Mouse (Mus musculus): ENCODE measurements around the gene Fkrp. TPM values are rescaled to one million over a fixed set of nuclear protein-coding genes. Genes with fewer than 3 reads are reported as not detected.

Fkrp gene
- polyA plus RNA-seq, 1 experiment from 2014 or later = 31.1 TPM

DNA sequence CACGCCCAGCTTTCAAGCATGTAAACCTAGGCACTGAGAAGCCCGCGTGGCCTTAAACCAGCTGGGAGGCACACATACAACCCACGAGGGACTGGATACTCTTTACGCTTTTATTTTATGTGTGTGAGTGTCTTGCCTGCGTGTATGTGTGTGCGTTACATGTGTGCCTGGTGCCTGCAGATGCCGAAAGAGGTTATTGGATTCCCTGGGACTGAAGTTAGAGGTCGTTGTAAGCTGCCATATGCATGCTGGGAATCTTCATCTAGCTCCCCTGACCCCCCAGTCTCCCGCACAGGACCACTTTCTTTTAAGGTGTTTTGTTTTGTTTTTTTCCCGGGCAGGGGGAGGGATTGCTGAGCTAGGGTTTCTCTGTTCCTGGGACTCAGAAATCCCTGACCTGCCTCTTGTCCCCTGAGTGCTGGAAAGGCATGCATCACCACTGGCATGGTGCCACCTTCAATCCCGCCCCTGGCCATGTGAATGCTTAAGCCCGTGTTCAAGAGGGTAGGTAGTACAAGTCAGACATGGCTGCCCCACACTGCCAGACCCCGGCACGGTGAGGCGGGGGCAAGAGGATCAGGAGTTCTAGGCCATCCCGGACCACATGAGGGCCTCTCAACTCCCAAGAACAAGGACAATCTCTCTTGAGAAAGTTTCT lies 32.6 kb downstream of the Fkrp start:
- Histone ChIP-seq H3K27ac (ENCODE audit: low read depth, low read length) (0 out of 2 replicates have a peak overlapping the region, but pooled peaks have one; percentile 11), H3K9ac (ENCODE audit: low read depth, low read length) (peak overlapping the region; percentile 77), H3K36me3 (ENCODE audit: control insufficient read depth, insufficient read depth, low read length) (peaks cover 7% of the 10 kb centered on the region; the same call in 1 of the 2 replicates), H3K4me1 (ENCODE audit: control insufficient read depth, insufficient read depth, low read length) (peaks cover 22% of the 10 kb centered on the region), H3K9me3 (ENCODE audit: control insufficient read depth, low read length) (no peaks in the 10 kb centered on the region), H3K4me3 (ENCODE audit: low read length) (peak overlapping the region; percentile 62), H3K4me2 (replicated peaks; ENCODE audit: low read depth, low read length) (peak overlapping the region; percentile 88), H3K27me3 (ENCODE audit: control insufficient read depth, insufficient read depth, low read length) (no peaks in the 10 kb centered on the region)
- 48% methylated on average over 17 of the region's 17 CpGs for WGBS
- ATAC-seq (ENCODE audit: low FRiP score, low TSS enrichment) = no peak

- Histone ChIP-seq H3K9me3 (ENCODE audit: control insufficient read depth, low read length) (no peaks in the 10 kb centered on the region), H3K4me3 (ENCODE audit: low read length) (peak overlapping the region; percentile 62), H3K27me3 (ENCODE audit: control insufficient read depth, insufficient read depth, low read length) (no peaks in the 10 kb centered on the region), H3K9ac (ENCODE audit: low read depth, low read length) (peak overlapping the region; percentile 77), H3K27ac (ENCODE audit: low read depth, low read length) (0 out of 2 replicates have a peak overlapping the region, but pooled peaks have one; percentile 11), H3K4me1 (ENCODE audit: control insufficient read depth, insufficient read depth, low read length) (peaks cover 22% of the 10 kb centered on the region), H3K36me3 (ENCODE audit: control insufficient read depth, insufficient read depth, low read length) (peaks cover 7% of the 10 kb centered on the region; the same call in 1 of the 2 replicates), H3K4me2 (replicated peaks; ENCODE audit: low read depth, low read length) (peak overlapping the region; percentile 88)
- no peak for ATAC-seq (ENCODE audit: low FRiP score, low TSS enrichment)
- WGBS = 22% methylated on average over 10 of the region's 10 CpGs
These were observed 33.3 kb downstream of the Fkrp start for GRCm38 (mm10) chr7:16783224-16783688.

DNA sequence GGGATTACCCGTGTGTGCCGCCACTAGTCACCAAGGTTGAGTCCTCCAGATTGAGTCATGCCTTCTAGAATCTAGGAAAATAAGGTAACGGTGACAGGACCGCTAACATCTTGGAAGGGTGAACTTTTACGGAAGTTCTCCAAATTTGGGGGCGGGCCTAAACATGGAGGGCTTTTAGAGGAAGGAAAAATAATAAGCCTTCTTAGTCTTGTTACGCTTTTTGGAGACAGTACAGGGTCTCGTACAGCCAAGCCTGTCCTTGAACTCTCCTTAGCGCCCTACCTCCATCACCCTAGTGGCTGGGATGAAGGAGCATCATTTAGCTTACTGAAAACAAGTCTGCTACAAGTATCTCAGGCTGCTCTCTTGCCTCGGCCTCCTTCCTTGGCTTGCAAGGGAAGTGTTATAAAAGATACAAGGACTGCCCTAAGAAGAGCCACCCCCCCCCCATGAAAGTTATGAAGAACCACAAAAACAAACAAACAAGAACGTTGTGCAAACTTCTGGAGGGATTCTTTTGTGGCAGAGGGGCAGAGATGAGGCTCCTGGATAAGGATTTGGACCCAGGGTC lies 33.9 kb downstream of the Fkrp start:
- H3K9ac ChIP-seq (ENCODE audit: low read depth, low read length) = peak overlapping the region; percentile 77
- no peaks in the 10 kb centered on the region for H3K9me3 ChIP-seq (ENCODE audit: control insufficient read depth, low read length)
- ATAC-seq (ENCODE audit: low FRiP score, low TSS enrichment) = no peak
- no peaks in the 10 kb centered on the region for H3K27me3 ChIP-seq (ENCODE audit: control insufficient read depth, insufficient read depth, low read length)
- no peak overlapping the region for H3K27ac ChIP-seq (ENCODE audit: low read depth, low read length)
- peaks cover 7% of the 10 kb centered on the region; the same call in 1 of the 2 replicates for H3K36me3 ChIP-seq (ENCODE audit: control insufficient read depth, insufficient read depth, low read length)
- H3K4me2 ChIP-seq (replicated peaks; ENCODE audit: low read depth, low read length) = peak overlapping the region; percentile 88
- H3K4me3 ChIP-seq (ENCODE audit: low read length) = peak overlapping the region; percentile 62
- H3K4me1 ChIP-seq (ENCODE audit: control insufficient read depth, insufficient read depth, low read length) = peaks cover 22% of the 10 kb centered on the region
- WGBS = 5% methylated on average over 11 of the region's 11 CpGs

DNA sequence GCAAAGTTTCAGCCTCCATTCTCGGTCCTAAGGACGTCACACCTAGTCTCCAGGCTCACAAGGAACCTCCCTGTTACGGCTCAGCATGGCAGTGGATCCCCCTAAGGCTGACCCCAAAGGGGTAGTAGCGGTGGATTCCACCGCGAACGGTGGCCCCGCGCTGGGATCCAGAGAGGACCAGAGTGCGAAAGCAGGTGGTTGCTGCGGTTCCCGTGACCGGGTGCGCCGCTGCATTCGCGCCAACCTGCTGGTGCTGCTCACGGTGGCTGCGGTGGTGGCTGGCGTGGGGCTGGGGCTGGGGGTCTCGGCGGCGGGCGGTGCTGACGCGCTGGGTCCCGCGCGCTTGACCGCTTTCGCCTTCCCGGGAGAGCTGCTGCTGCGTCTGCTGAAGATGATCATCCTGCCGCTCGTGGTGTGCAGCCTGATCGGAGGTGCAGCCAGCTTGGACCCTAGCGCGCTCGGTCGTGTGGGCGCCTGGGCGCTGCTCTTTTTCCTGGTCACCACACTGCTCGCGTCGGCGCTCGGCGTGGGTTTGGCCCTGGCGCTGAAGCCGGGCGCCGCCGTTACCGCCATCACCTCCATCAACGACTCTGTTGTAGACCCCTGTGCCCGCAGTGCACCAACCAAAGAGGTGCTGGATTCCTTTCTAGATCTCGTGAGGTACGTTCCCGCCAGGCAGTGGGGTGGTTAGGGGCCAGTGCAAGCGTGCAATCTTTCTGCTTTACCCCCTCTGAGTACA lies 34.5 kb downstream of the Fkrp start:
- peak overlapping the region; percentile 62 for H3K4me3 ChIP-seq (ENCODE audit: low read length)
- H3K9me3 ChIP-seq (ENCODE audit: control insufficient read depth, low read length) = no peaks in the 10 kb centered on the region; the same call in 1 of the 2 replicates
- under 1% methylated on average over 58 of the region's 60 CpGs for WGBS
- H3K9ac ChIP-seq (ENCODE audit: low read depth, low read length) = peak overlapping the region; percentile 77
- H3K4me2 ChIP-seq (replicated peaks; ENCODE audit: low read depth, low read length) = peak overlapping the region; percentile 88
- H3K4me1 ChIP-seq (ENCODE audit: control insufficient read depth, insufficient read depth, low read length) = peaks cover 22% of the 10 kb centered on the region
- ATAC-seq (ENCODE audit: low FRiP score, low TSS enrichment) = peak; percentile 13; the same call in 1 of the 2 replicates
- no peaks in the 10 kb centered on the region for H3K27me3 ChIP-seq (ENCODE audit: control insufficient read depth, insufficient read depth, low read length)
- no peak overlapping the region; the same call in 1 of the 2 replicates for H3K27ac ChIP-seq (ENCODE audit: low read depth, low read length)
- H3K36me3 ChIP-seq (ENCODE audit: control insufficient read depth, insufficient read depth, low read length) = peaks cover 7% of the 10 kb centered on the region; the same call in 1 of the 2 replicates

DNA sequence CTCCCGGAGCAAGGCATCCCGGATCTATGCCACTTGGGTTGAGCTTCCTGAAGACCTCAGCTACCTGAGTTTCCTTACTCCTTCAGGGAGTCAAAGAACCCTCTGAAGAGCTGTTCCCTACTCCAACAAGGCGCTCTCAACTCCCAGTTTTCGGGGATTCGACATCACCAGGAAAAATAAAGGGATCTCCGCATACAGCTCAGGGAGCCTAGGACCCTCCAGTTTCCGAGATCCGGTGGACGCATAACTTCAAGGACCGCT lies 35.0 kb downstream of the Fkrp start:
- H3K4me3 ChIP-seq (ENCODE audit: low read length) = peak overlapping the region; percentile 62
- H3K9ac ChIP-seq (ENCODE audit: low read depth, low read length) = peak overlapping the region; percentile 77
- H3K27ac ChIP-seq (ENCODE audit: low read depth, low read length) = no peak overlapping the region; the same call in 1 of the 2 replicates
- H3K4me2 ChIP-seq (replicated peaks; ENCODE audit: low read depth, low read length) = peak overlapping the region; percentile 88
- peaks cover 4% of the 10 kb centered on the region; the same call in 1 of the 2 replicates for H3K36me3 ChIP-seq (ENCODE audit: control insufficient read depth, insufficient read depth, low read length)
- H3K27me3 ChIP-seq (ENCODE audit: control insufficient read depth, insufficient read depth, low read length) = no peaks in the 10 kb centered on the region
- H3K4me1 ChIP-seq (ENCODE audit: control insufficient read depth, insufficient read depth, low read length) = peaks cover 22% of the 10 kb centered on the region
- H3K9me3 ChIP-seq (ENCODE audit: control insufficient read depth, low read length) = no peaks in the 10 kb centered on the region; the same call in 1 of the 2 replicates
- WGBS = under 1% methylated on average over 10 of the region's 10 CpGs
- 0 out of 2 replicates have a peak, but pooled peaks have one; percentile 3 for ATAC-seq (ENCODE audit: low FRiP score, low TSS enrichment)

DNA sequence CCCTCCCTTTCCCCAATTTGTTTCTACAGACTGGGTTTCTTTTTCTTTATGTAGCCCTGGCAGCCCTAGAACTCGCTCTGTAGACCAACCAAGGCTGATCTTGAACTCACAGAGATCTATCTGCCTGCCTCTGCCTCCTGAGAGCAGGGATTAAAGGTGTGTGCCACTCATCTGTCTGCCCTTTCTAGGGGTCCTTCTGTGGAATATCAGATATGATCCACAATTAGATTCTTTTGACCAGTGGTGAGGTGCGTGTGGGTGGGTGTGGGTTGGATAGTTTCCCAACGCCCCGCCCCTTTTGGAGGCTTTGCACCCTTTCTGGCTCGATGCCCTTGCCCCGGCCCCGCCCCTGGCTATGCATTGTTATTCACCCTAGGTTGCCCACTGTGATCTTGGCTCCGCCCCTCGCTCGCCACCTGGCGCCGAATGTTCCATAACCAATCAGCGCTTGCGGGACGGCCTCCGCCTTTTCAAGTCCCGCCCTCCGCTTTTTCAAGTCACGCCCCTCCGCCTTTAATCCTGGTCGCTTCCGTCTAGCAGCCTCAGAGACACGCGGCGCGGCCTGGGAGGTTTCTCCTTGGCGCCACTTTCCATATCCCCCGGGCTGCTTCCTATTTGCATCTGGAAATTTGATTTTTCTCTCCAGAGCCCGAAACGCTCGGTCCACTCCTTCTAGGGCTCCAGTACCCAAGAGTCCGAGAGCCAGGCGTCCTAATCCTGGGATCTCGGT lies 35.5 kb downstream of the Fkrp start, which contains the start of gene Slc1a5:
Gene Slc1a5, plus strand, starts transcription at position 516 of the 730 bp plus-strand sequence.
- Histone ChIP-seq H3K27ac (ENCODE audit: low read depth, low read length) (peak within 1 kb of the TSS; percentile 55; the same call in 1 of the 2 replicates), H3K27me3 (ENCODE audit: control insufficient read depth, insufficient read depth, low read length) (no peaks in the 10 kb centered on the region), H3K4me2 (replicated peaks; ENCODE audit: low read depth, low read length) (peak within 1 kb of the TSS; percentile 88), H3K9me3 (ENCODE audit: control insufficient read depth, low read length) (no peaks in the 10 kb centered on the region; the same call in 1 of the 2 replicates), H3K36me3 (ENCODE audit: control insufficient read depth, insufficient read depth, low read length) (no peaks in the 10 kb centered on the region), H3K4me3 (ENCODE audit: low read length) (peak within 1 kb of the TSS; percentile 62), H3K9ac (ENCODE audit: low read depth, low read length) (peak within 1 kb of the TSS; percentile 77), H3K4me1 (ENCODE audit: control insufficient read depth, insufficient read depth, low read length) (peaks cover 22% of the 10 kb centered on the region)
- 2% methylated on average over 34 of the region's 34 CpGs for WGBS
- peak; percentile 84 for ATAC-seq (ENCODE audit: low FRiP score, low TSS enrichment)

DNA sequence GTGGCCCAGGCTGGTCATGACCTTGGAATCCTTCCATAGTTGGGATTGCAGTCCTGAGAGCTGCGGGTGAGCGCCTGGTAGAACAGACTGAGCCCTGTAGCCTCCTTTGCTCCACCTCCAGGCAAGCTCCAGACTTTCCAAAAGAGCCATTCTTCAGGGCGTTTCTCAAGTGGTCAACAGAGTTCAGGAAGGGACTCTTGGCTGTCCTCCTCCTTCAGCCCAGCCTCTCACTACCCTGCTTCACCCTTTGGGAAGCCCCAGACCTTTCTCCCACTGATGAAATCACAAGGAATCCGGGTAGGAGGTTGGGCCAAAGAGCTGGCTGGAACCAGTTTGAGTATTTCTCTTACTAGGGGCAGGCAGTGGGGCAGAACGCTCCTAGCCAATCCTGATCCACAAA lies 36.5 kb downstream of the Fkrp start:
- 61% methylated on average over 5 of the region's 5 CpGs for WGBS
- H3K27ac ChIP-seq (ENCODE audit: low read depth, low read length) = peak overlapping the region; percentile 55; the same call in 1 of the 2 replicates

DNA sequence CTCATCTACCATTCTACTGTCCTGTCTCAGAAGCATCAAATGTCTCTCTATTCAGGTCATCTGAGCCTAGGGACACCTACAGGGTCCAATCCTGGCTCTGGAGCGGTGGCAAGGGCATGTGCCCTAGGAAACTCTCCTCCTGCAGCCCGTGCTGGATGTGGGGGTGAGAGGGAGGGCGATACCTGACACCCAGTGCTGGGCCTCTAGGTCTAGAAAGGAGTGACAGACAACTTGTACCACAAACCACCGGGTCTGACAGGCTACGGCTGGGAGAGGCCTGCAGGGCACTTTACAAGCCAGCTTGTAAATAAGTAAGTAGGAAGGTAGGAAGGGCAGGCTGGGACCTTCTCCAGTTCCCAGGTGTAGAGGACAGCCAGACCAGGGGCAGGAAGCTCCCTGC lies 40.6 kb downstream of the Fkrp start:
- Histone ChIP-seq H3K9me3 (ENCODE audit: control insufficient read depth, low read length) (peaks cover 3% of the 10 kb centered on the region; the same call in 1 of the 2 replicates), H3K36me3 (ENCODE audit: control insufficient read depth, insufficient read depth, low read length) (no peaks in the 10 kb centered on the region), H3K27me3 (ENCODE audit: control insufficient read depth, insufficient read depth, low read length) (no peaks in the 10 kb centered on the region), H3K9ac (ENCODE audit: low read depth, low read length) (no peak overlapping the region), H3K4me2 (replicated peaks; ENCODE audit: low read depth, low read length) (no peak overlapping the region), H3K4me1 (ENCODE audit: control insufficient read depth, insufficient read depth, low read length) (no peaks in the 10 kb centered on the region), H3K27ac (ENCODE audit: low read depth, low read length) (no peak overlapping the region), H3K4me3 (ENCODE audit: low read length) (no peak overlapping the region)
- ATAC-seq (ENCODE audit: low FRiP score, low TSS enrichment) = peak; percentile 73
- 27% methylated on average over 5 of the region's 5 CpGs for WGBS

More for the DNA sequence above, 36.5 kb downstream of the Fkrp start:
- Histone ChIP-seq H3K4me3 (ENCODE audit: low read length) (no peak overlapping the region), H3K36me3 (ENCODE audit: control insufficient read depth, insufficient read depth, low read length) (no peaks in the 10 kb centered on the region), H3K4me1 (ENCODE audit: control insufficient read depth, insufficient read depth, low read length) (peaks cover 22% of the 10 kb centered on the region), H3K9me3 (ENCODE audit: control insufficient read depth, low read length) (no peaks in the 10 kb centered on the region; the same call in 1 of the 2 replicates), H3K4me2 (replicated peaks; ENCODE audit: low read depth, low read length) (no peak overlapping the region), H3K27me3 (ENCODE audit: control insufficient read depth, insufficient read depth, low read length) (no peaks in the 10 kb centered on the region), H3K9ac (ENCODE audit: low read depth, low read length) (no peak overlapping the region)
- ATAC-seq (ENCODE audit: low FRiP score, low TSS enrichment) = no peak
